Mouse (Mus musculus) C2C12 (cell line): ENCODE results near the gene 3110082I17Rik.

Experiments used
- CEBPB ChIP-seq: IDR thresholded peaks from one replicate; pipeline ENCODE4 v1.6.1; 2011; ENCODE audit warnings: low read depth, mild to moderate bottlenecking, control low read depth, moderate library complexity
- CTCF ChIP-seq: IDR thresholded peaks from one replicate; pipeline ENCODE4 v1.5.1; 2011; ENCODE audit not compliant: control insufficient read depth, insufficient read depth, insufficient read length
- FOSL1 ChIP-seq: IDR thresholded peaks from one replicate; pipeline ENCODE4 v1.8.0; 2011; ENCODE audit warnings: mild to moderate bottlenecking, low read length; ENCODE audit not compliant: poor library complexity, insufficient read depth, severe bottlenecking
- MAX ChIP-seq: IDR thresholded peaks from one replicate; pipeline ENCODE4 v1.6.1; 2011; ENCODE audit warnings: mild to moderate bottlenecking, control low read depth
- MYOD1 ChIP-seq: IDR thresholded peaks from one replicate; pipeline ENCODE4 v1.6.1; 2011; ENCODE audit warnings: low read depth; ENCODE audit not compliant: control insufficient read depth, insufficient read length
- USF1 ChIP-seq: IDR thresholded peaks from one replicate; pipeline ENCODE4 v1.6.1; 2011; ENCODE audit warnings: low read depth, mild to moderate bottlenecking, control low read depth, moderate library complexity

DNA sequence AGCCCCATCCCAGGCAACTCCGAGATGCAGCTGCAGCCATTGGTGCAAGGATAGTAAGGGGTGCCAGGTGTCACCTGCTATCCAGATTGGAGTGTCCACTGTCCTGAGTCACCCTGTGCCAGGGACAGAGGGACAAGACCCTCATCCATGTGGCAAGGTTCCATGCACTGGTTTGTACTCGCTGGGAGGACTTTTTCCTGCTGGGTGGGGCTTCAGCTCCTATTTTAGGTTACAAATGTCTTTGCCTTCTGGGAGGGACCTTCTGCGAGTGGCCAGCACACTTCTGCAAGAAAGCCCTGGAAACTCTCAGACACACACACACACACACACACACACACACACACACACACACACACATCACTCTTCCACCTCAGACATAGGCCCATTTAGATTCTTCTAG is 54.4 kb downstream of the 3110082I17Rik start:
- TF ChIP-seq CTCF (no peak), USF1 (no peak), CEBPB (no peak), MYOD1 (no peak), FOSL1 (no peak), MAX (no peak)
